Comparison of ENCODE assay signal across 16 mouse cellular contexts in the genomic region with DNA sequence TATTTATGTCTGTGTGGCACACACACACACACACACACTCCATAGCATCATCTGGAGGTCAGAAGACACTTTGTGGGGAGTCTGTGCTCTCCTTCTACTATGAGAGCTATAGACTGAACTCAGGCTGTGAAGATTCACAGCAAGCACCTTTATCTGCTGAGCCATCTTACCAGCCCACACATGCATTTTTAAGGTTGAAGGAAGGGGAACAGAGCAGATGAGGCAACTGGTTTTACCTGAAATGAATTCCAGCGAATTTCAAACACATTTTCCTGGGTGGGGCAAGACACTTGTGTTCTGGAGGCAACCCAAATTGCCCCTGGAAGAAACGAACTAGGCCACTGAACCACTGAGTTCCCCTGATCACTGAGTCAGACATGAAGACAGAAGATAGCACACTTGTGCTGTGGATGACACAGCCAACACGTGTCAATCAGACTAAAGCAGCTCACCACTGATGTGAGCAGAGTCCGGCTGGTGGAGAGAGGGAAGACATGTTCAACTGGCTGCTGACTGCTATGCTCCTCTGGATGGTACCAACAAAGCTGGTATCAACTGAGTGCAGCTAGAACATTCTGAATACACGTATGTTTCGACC. TPM values are rescaled to one million over a fixed set of nuclear protein-coding genes. Genes with fewer than 3 reads are reported as not detected.
DNase-seq lines count a peak whose midpoint lies in the region; ATAC-seq and TF ChIP-seq lines count a peak whose summit lies in the region.
"Had no signal": no experiment of that assay in that cellular context is flagged by ENCODE, and none has a peak within 500 bp of the region (broad histone marks: within the 10 kb centered on the region; RNA-seq: fewer than 3 reads in every experiment).

No protein-coding gene starts in this region.

- H3K4me3 ChIP-seq in heart, adult 2 months = peak overlapping the region; percentile 17
- no peak overlapping the region for H3K4me3 ChIP-seq in heart, embryonic 12.5 days
- no peak overlapping the region for H3K4me3 ChIP-seq in liver, postnatal 0 days (ENCODE audit: low read depth, low read length)
- no peak overlapping the region for H3K4me3 ChIP-seq in intestine, postnatal 0 days (ENCODE audit: low read depth, low read length)
- H3K4me3 ChIP-seq: embryonic facial prominence, embryonic 13.5 days; hindbrain, embryonic 12.5 days had no signal

- TF ChIP-seq EP300 in heart, adult 2 months (IDR thresholded peaks at IDR 0.05; ENCODE audit: insufficient read depth, low read depth, low read length) = no peak
- no peak for TF ChIP-seq EP300 in liver, postnatal 0 days (IDR thresholded peaks at IDR 0.05; ENCODE audit: low read depth)

- H3K79me2 ChIP-seq in heart, adult 2 months (replicated peaks; ENCODE audit: control insufficient read depth, insufficient read depth, low read length) = peaks cover 5% of the 10 kb centered on the region; the same call in 1 of the 2 replicates

- no peak overlapping the region; the same call in 1 of the 2 replicates for H3K27ac ChIP-seq in heart, adult 2 months
- no peak overlapping the region for H3K27ac ChIP-seq in heart, embryonic 12.5 days (ENCODE audit: poor library complexity, severe bottlenecking)
- no peak overlapping the region for H3K27ac ChIP-seq in liver, postnatal 0 days (ENCODE audit: low read depth)
- no peak overlapping the region for H3K27ac ChIP-seq in intestine, postnatal 0 days (ENCODE audit: low read depth, low read length)
- H3K27ac ChIP-seq: embryonic facial prominence, embryonic 13.5 days; hindbrain, embryonic 12.5 days; stomach, postnatal 0 days had no signal

- no peak overlapping the region for H3K4me2 ChIP-seq in heart, embryonic 12.5 days
- H3K4me2 ChIP-seq in liver, postnatal 0 days (ENCODE audit: low read depth, low read length) = no peak overlapping the region
- no peak overlapping the region for H3K4me2 ChIP-seq in intestine, postnatal 0 days (replicated peaks; ENCODE audit: low read depth)
- H3K4me2 ChIP-seq: embryonic facial prominence, embryonic 13.5 days; hindbrain, embryonic 12.5 days had no signal

- DNase-seq in heart, adult 2 months = no peak
- DNase-seq in c-Kit-positive CD71-positive TER-119-negative erythroid progenitor cells, embryonic 14.5 days (ENCODE audit: low read depth) = peak; percentile 44
- DNase-seq in liver = peak; percentile 49
- no peak for DNase-seq in liver, postnatal 0 days
- DNase-seq in right cerebral cortex, postnatal 25 days = no peak
- DNase-seq in embryo, embryonic 9.5 days (ENCODE audit: extremely low spot score) = no peak
- DNase-seq: cerebellum, adult 9-10 months; kidney, adult 9 months; kidney, postnatal 36 days; retina, postnatal 1 day had no signal

- WGBS in heart, adult 2 months = 77% methylated on average over 6 of the region's 6 CpGs
- 75% methylated on average over 6 of the region's 6 CpGs for WGBS in heart, embryonic 12.5 days
- 60% methylated on average over 6 of the region's 6 CpGs for WGBS in liver, postnatal 0 days (ENCODE audit: insufficient replicate concordance)
- 76% methylated on average over 6 of the region's 6 CpGs for WGBS in intestine, postnatal 0 days

- H3K4me1 ChIP-seq in heart, adult 2 months (ENCODE audit: control insufficient read depth, insufficient read depth, low read length) = peaks cover 27% of the 10 kb centered on the region
- H3K4me1 ChIP-seq in heart, embryonic 12.5 days (replicated peaks) = peaks cover 48% of the 10 kb centered on the region
- peaks cover 18% of the 10 kb centered on the region for H3K4me1 ChIP-seq in liver, postnatal 0 days (ENCODE audit: insufficient read depth)
- H3K4me1 ChIP-seq in intestine, postnatal 0 days (replicated peaks; ENCODE audit: control insufficient read depth, insufficient read depth, low read length) = peaks cover 11% of the 10 kb centered on the region; the same call in 1 of the 2 replicates
- H3K4me1 ChIP-seq: hindbrain, embryonic 12.5 days had no signal

- intact Hi-C loops in heart, adult 2 months (cut with DNase I) = loop anchor here (5.0 kb wide), 1 partner anchor 38 kb away; a partner anchor contains a TSS

- TF ChIP-seq POLR2A in heart, adult 2 months (IDR thresholded peaks at IDR 0.05; ENCODE audit: insufficient read depth, low read depth, low read length) = no peak

- no peak for TF ChIP-seq CTCF in heart, adult 2 months (IDR thresholded peaks at IDR 0.05)
- TF ChIP-seq CTCF in liver, postnatal 0 days (IDR thresholded peaks at IDR 0.05; ENCODE audit: low read depth) = no peak
- TF ChIP-seq CTCF in intestine, postnatal 0 days (IDR thresholded peaks at IDR 0.05; ENCODE audit: low read depth) = no peak

- no peak overlapping the region for H3K9ac ChIP-seq in heart, adult 2 months (ENCODE audit: low read depth, low read length)
- H3K9ac ChIP-seq in heart, embryonic 12.5 days = no peak overlapping the region
- H3K9ac ChIP-seq in liver, postnatal 0 days (replicated peaks) = no peak overlapping the region
- no peak overlapping the region for H3K9ac ChIP-seq in intestine, postnatal 0 days (ENCODE audit: low read depth, low read length)
- H3K9ac ChIP-seq: embryonic facial prominence, embryonic 13.5 days; hindbrain, embryonic 12.5 days had no signal

- no peaks in the 10 kb centered on the region for H3K27me3 ChIP-seq in heart, adult 2 months (ENCODE audit: control insufficient read depth, insufficient read depth, low read length)
- H3K27me3 ChIP-seq in heart, embryonic 12.5 days (replicated peaks) = no peaks in the 10 kb centered on the region
- no peaks in the 10 kb centered on the region for H3K27me3 ChIP-seq in liver, postnatal 0 days (ENCODE audit: insufficient read depth, low read length)
- no peaks in the 10 kb centered on the region for H3K27me3 ChIP-seq in intestine, postnatal 0 days (replicated peaks; ENCODE audit: control insufficient read depth, insufficient read depth, low read length)
- H3K27me3 ChIP-seq: embryonic facial prominence, embryonic 13.5 days; hindbrain, embryonic 12.5 days had no signal

- peaks cover 6% of the 10 kb centered on the region; the same call in 1 of the 2 replicates for H3K36me3 ChIP-seq in heart, adult 2 months (ENCODE audit: control insufficient read depth, insufficient read depth, low read length)
- no peaks in the 10 kb centered on the region for H3K36me3 ChIP-seq in heart, embryonic 12.5 days
- no peaks in the 10 kb centered on the region for H3K36me3 ChIP-seq in liver, postnatal 0 days (replicated peaks; ENCODE audit: insufficient read depth, low read length)
- H3K36me3 ChIP-seq in intestine, postnatal 0 days (ENCODE audit: control insufficient read depth, insufficient read depth) = no peaks in the 10 kb centered on the region
- H3K36me3 ChIP-seq: embryonic facial prominence, embryonic 13.5 days; hindbrain, embryonic 12.5 days had no signal

- no peak for ATAC-seq in heart, embryonic 12.5 days (ENCODE audit: insufficient number of reproducible peaks, low FRiP score)
- ATAC-seq in liver, postnatal 0 days = peak; percentile 49
- ATAC-seq in intestine, postnatal 0 days = no peak
- ATAC-seq: inflammation-experienced regulatory T-cells, adult 6 months had no signal

- H3K9me3 ChIP-seq in heart, embryonic 12.5 days (replicated peaks) = no peaks in the 10 kb centered on the region
- H3K9me3 ChIP-seq in liver, postnatal 0 days (ENCODE audit: low read length) = no peaks in the 10 kb centered on the region
- H3K9me3 ChIP-seq in intestine, postnatal 0 days (ENCODE audit: control insufficient read depth) = no peaks in the 10 kb centered on the region
- H3K9me3 ChIP-seq: embryonic facial prominence, embryonic 13.5 days; hindbrain, embryonic 12.5 days had no signal

RNA-seq across cellular contexts. Expression of a gene that starts 38.0 kb away (rescaled TPM):
- 10 to 100 TPM; 12.2 to 28.1 TPM for total RNA-seq in heart, adult 2 months (2021)
- polyA plus RNA-seq in heart, adult 2 months (2012; rRNA removed) = 4.2 and 7.1 TPM in 2 replicates
- polyA plus RNA-seq in heart, embryonic 12.5 days (2016; fragmentation: Nextera tagmentation; extraction: Ambion mirVana) = 5.3 and 6.3 TPM in 2 replicates
- 2.4 and 3.0 TPM in 2 replicates for polyA plus RNA-seq in liver, postnatal 0 days (2015; fragmentation: Nextera tagmentation; extraction: Ambion mirVana)
- polyA plus RNA-seq in intestine, postnatal 0 days (2015; fragmentation: Nextera tagmentation; extraction: Ambion mirVana) = 3.3 and 3.4 TPM in 2 replicates

Comparison
In these comparisons a context has a peak if more than half of its experiments do, and no peak if none do; other contexts are left out.
1. DNase-seq: peak in c-Kit-positive CD71-positive TER-119-negative erythroid progenitor cells, embryonic 14.5 days (single experiment) and liver (single experiment); none in heart, adult 2 months (0 of 2), liver, postnatal 0 days (single experiment), right cerebral cortex, postnatal 25 days (single experiment) and embryo, embryonic 9.5 days (single experiment).